Mouse (Mus musculus): ENCODE results near the gene Pink1. TPM values are rescaled to one million over a fixed set of nuclear protein-coding genes. Genes with fewer than 3 reads are reported as not detected.

The Pink1 gene
- polyA plus RNA-seq, 1 experiment, result 48.1 TPM

DNA sequence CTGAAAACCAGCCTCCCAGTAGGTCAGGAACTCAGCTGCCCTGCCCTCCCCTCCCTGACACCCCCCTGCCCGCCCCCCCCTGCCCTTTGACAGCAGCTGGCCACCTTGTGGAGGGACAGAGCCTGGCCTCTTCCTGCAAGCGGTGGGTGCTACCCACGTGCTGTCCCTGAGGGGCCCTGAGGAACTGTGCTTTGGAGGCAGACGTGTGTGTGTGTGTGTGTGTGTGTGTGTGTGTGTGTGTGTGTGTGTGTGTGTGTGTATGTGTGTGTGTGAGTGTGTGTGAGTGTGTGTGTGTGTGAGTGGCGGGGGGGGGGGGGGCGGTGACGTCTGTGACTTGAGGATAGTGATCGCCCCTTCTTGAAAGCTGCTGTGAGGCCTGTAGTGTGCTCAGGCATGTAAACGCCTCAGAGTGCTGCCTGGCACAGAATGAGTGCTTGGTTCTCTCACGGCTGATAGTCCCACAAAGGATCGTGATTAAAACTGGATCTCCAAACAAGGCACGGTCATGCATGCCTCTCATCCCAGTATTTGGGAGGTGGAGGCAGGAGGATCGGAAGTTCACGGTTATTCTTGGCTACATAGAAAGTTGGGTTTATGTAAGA, 32.1 kb downstream of the Pink1 start:
- DNase-seq (ENCODE audit: low read depth in 1 of 2, low spot score in 2 of 2), result no peak
- Histone ChIP-seq H3K27me3 (ENCODE audit: control insufficient read depth, insufficient read depth, low read length) (no peaks in the 10 kb centered on the region), H3K36me3 (ENCODE audit: control insufficient read depth, insufficient read depth, low read length) (no peaks in the 10 kb centered on the region), H3K27ac (ENCODE audit: insufficient read depth, low read length) (no peak overlapping the region), H3K4me1 (ENCODE audit: control insufficient read depth, insufficient read depth, insufficient read length) (no peaks in the 10 kb centered on the region; the same call in 1 of the 2 replicates), H3K4me3 (ENCODE audit: extremely low read depth, insufficient read depth, insufficient read length) (no peak overlapping the region)
- WGBS, result 86% methylated on average over 10 of the region's 14 CpGs
- no peak for TF ChIP-seq CTCF (IDR thresholded peaks at IDR 0.05; ENCODE audit: extremely low read depth, insufficient read depth, insufficient read length, insufficient replicate concordance)
- TF ChIP-seq POLR2A (IDR thresholded peaks at IDR 0.05; ENCODE audit: low read depth, low read length), result no peak

DNA sequence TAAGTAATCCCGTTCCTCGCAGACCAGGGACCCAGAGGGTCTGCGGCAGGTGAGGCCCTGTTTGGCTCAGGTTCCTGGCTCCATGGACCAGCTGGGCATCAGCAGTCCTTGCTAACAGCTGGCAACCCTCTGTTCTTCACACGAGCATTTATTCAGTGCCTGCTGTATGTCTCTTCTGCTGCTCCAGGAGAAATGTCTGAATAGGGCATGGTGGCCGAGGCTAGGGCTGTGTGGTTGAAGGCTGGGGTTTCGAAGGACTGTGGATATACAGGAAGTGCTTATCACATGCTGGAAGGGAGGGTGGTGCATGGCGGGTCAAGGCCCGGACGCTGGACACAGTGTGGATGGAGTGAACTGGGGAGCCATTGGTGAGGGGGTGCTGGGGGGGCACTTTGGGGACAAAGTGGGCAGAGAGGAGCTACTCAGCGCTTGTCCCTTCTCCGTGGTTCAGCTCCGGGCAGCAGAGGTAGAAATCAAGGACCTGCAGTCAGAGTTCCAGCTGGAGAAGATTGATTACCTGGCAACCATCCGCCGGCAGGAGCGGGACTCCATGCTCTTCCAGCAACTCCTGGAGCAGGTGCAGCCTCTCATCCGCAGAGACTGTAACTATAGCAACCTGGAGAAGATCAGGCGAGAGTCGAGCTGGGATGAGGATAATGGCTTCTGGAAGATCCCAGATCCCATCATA, 32.7 kb downstream of the Pink1 start:
- no peak for DNase-seq (ENCODE audit: low read depth in 1 of 2, low spot score in 2 of 2)
- TF ChIP-seq POLR2A (IDR thresholded peaks at IDR 0.05; ENCODE audit: low read depth, low read length) (no peak), CTCF (IDR thresholded peaks at IDR 0.05; ENCODE audit: extremely low read depth, insufficient read depth, insufficient read length, insufficient replicate concordance) (no peak)
- 87% methylated on average over 18 of the region's 18 CpGs for WGBS
- Histone ChIP-seq H3K27me3 (ENCODE audit: control insufficient read depth, insufficient read depth, low read length) (no peaks in the 10 kb centered on the region), H3K4me1 (ENCODE audit: control insufficient read depth, insufficient read depth, insufficient read length) (peaks cover 2% of the 10 kb centered on the region; the same call in 1 of the 2 replicates), H3K36me3 (ENCODE audit: control insufficient read depth, insufficient read depth, low read length) (no peaks in the 10 kb centered on the region), H3K27ac (ENCODE audit: insufficient read depth, low read length) (no peak overlapping the region), H3K4me3 (ENCODE audit: extremely low read depth, insufficient read depth, insufficient read length) (no peak overlapping the region)

GRCm38 (mm10) chr4:138292028-138292427, 34.1 kb downstream of the Pink1 start:
- WGBS, result 92% methylated on average over 13 of the region's 13 CpGs
- DNase-seq (ENCODE audit: low read depth in 1 of 2, low spot score in 2 of 2), result no peak
- Histone ChIP-seq H3K27ac (ENCODE audit: insufficient read depth, low read length) (no peak overlapping the region), H3K4me3 (ENCODE audit: extremely low read depth, insufficient read depth, insufficient read length) (no peak overlapping the region), H3K36me3 (ENCODE audit: control insufficient read depth, insufficient read depth, low read length) (no peaks in the 10 kb centered on the region), H3K4me1 (ENCODE audit: control insufficient read depth, insufficient read depth, insufficient read length) (peaks cover 6% of the 10 kb centered on the region; the same call in 1 of the 2 replicates), H3K27me3 (ENCODE audit: control insufficient read depth, insufficient read depth, low read length) (no peaks in the 10 kb centered on the region)
- TF ChIP-seq POLR2A (IDR thresholded peaks at IDR 0.05; ENCODE audit: low read depth, low read length), result no peak
- TF ChIP-seq CTCF (IDR thresholded peaks at IDR 0.05; ENCODE audit: extremely low read depth, insufficient read depth, insufficient read length, insufficient replicate concordance), result no peak

DNA sequence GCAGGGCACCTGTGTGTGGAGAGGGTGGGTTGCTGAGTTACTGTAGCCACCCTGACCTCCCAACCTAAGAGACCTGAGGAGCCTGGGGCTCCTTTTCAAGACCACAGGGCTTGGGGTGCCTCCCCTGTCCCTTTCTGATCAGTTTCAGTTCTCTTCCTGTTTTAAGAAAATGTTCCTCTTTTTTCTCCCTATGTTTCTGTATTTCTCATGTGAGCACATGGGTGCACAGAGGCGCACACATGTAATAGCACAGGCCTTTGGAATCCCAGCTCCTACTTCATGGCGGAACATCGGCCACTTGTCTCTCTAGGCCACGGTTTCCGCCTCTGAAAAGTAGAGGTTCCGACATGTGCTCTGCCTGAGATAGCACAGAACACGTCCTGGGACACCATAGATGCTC, 37.4 kb downstream of the Pink1 start:
- Histone ChIP-seq H3K27ac (ENCODE audit: insufficient read depth, low read length) (no peak overlapping the region), H3K27me3 (ENCODE audit: control insufficient read depth, insufficient read depth, low read length) (no peaks in the 10 kb centered on the region), H3K4me1 (ENCODE audit: control insufficient read depth, insufficient read depth, insufficient read length) (peaks cover 6% of the 10 kb centered on the region; the same call in 1 of the 2 replicates), H3K4me3 (ENCODE audit: extremely low read depth, insufficient read depth, insufficient read length) (no peak overlapping the region), H3K36me3 (ENCODE audit: control insufficient read depth, insufficient read depth, low read length) (no peaks in the 10 kb centered on the region)
- no peak for DNase-seq (ENCODE audit: low read depth in 1 of 2, low spot score in 2 of 2)
- TF ChIP-seq POLR2A (IDR thresholded peaks at IDR 0.05; ENCODE audit: low read depth, low read length), result no peak
- no peak for TF ChIP-seq CTCF (IDR thresholded peaks at IDR 0.05; ENCODE audit: extremely low read depth, insufficient read depth, insufficient read length, insufficient replicate concordance)
- 80% methylated on average over 7 of the region's 7 CpGs for WGBS

- no peak overlapping the region for H3K4me3 ChIP-seq (ENCODE audit: extremely low read depth, insufficient read depth, insufficient read length)
- no peak for TF ChIP-seq POLR2A (IDR thresholded peaks at IDR 0.05; ENCODE audit: low read depth, low read length)
- TF ChIP-seq CTCF (IDR thresholded peaks at IDR 0.05; ENCODE audit: extremely low read depth, insufficient read depth, insufficient read length, insufficient replicate concordance), result no peak
- DNase-seq (ENCODE audit: low read depth in 1 of 2, low spot score in 2 of 2), result no peak
- peaks cover 6% of the 10 kb centered on the region; the same call in 1 of the 2 replicates for H3K4me1 ChIP-seq (ENCODE audit: control insufficient read depth, insufficient read depth, insufficient read length)
- 69% methylated on average over 12 of the region's 12 CpGs for WGBS
- no peaks in the 10 kb centered on the region for H3K27me3 ChIP-seq (ENCODE audit: control insufficient read depth, insufficient read depth, low read length)
- no peak overlapping the region for H3K27ac ChIP-seq (ENCODE audit: insufficient read depth, low read length)
- H3K36me3 ChIP-seq (ENCODE audit: control insufficient read depth, insufficient read depth, low read length), result no peaks in the 10 kb centered on the region
Observed at GRCm38 (mm10) chr4:138286411-138286810, 39.7 kb downstream of the Pink1 start.

DNA sequence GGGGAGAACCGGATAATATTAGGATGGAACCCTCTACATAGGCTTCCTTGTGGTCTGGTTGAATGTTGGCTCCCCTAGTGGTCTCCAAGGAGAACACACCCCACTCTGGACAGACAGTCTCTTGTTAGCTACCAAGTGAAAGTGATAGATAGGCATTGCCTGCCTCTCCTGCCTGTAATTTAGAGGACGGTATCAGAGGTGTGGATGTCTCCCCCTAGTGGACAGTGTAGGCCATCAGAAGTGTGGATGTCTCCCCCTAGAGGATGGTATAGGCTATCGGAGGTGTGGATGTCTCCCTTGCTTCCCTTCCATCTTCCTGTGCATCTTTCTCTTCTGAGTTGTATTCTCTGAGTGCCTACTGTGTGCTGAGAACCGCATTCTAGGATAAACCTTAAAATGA, 43.3 kb downstream of the Pink1 start:
- H3K27me3 ChIP-seq (ENCODE audit: control insufficient read depth, insufficient read depth, low read length), result no peaks in the 10 kb centered on the region
- TF ChIP-seq POLR2A (IDR thresholded peaks at IDR 0.05; ENCODE audit: low read depth, low read length) (no peak), CTCF (IDR thresholded peaks at IDR 0.05; ENCODE audit: extremely low read depth, insufficient read depth, insufficient read length, insufficient replicate concordance) (peak; percentile 96; the same call in 1 of the 2 replicates)
- no peak overlapping the region for H3K4me3 ChIP-seq (ENCODE audit: extremely low read depth, insufficient read depth, insufficient read length)
- 20% methylated on average over 4 of the region's 4 CpGs for WGBS
- H3K27ac ChIP-seq (ENCODE audit: insufficient read depth, low read length), result no peak overlapping the region
- no peaks in the 10 kb centered on the region for H3K4me1 ChIP-seq (ENCODE audit: control insufficient read depth, insufficient read depth, insufficient read length)
- no peaks in the 10 kb centered on the region for H3K36me3 ChIP-seq (ENCODE audit: control insufficient read depth, insufficient read depth, low read length)
- peak; percentile 45 to 81 for DNase-seq (ENCODE audit: low read depth in 1 of 2, low spot score in 2 of 2)

GRCm38 (mm10) chr4:138278346-138278745, 47.8 kb downstream of the Pink1 start:
- DNase-seq (ENCODE audit: low read depth in 1 of 2, low spot score in 2 of 2), result no peak
- WGBS, result 89% methylated on average over 7 of the region's 7 CpGs

More at GRCm38 (mm10) chr4:138278346-138278745, 47.8 kb downstream of the Pink1 start:
- Histone ChIP-seq H3K27ac (ENCODE audit: insufficient read depth, low read length) (no peak overlapping the region), H3K4me3 (ENCODE audit: extremely low read depth, insufficient read depth, insufficient read length) (no peak overlapping the region), H3K27me3 (ENCODE audit: control insufficient read depth, insufficient read depth, low read length) (no peaks in the 10 kb centered on the region), H3K4me1 (ENCODE audit: control insufficient read depth, insufficient read depth, insufficient read length) (no peaks in the 10 kb centered on the region), H3K36me3 (ENCODE audit: control insufficient read depth, insufficient read depth, low read length) (no peaks in the 10 kb centered on the region)
- TF ChIP-seq CTCF (IDR thresholded peaks at IDR 0.05; ENCODE audit: extremely low read depth, insufficient read depth, insufficient read length, insufficient replicate concordance) (no peak), POLR2A (IDR thresholded peaks at IDR 0.05; ENCODE audit: low read depth, low read length) (no peak)
